Mouse (Mus musculus) MN1 (cell line): ENCODE data around the gene Nsg1.

Experiments
- DNase-seq: peaks from one replicate; pipeline ENCODE4 v3.0.0-alpha.2; 2016; ENCODE audit warnings: low spot score

Gene Nsg1

DNA sequence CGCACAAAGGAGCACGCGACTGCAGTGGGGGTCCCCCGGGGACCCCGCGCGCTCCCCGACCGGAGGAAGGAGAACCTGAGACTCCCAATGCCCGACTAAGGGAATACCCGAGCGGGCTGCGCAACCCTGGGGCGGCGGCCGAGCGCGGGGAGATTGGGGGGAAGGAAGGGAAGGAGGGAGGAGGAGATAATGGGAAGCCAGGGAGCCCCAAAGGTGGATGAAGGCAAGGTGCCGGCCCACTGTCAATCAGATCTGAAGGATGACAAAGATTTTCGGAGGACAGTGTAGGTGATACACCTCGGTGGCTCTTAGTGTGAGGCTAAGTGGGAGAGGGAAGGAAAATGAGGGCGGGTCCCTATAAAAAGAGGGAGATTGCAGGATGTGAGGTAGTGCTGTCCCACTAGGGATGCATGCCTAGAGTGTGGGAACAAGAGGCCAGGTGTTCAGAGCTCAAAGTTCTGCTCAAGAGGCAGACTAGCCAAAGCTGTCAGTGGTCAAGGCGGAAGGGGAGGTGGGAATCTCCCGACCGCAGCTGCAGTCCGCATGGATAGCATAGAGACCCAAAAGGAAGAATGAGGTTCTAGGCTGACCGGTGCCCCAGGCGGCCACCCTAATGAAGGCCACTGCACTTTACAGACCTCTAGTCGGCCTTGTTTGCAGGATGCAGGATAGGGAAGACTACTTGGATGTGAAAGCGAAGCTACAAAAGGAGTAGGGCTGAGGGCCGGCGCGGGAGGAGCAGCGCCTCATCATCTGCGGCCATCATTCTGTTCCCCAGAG, at the start of gene Nsg1:
TSS of gene Nsg1 (minus strand) at position 274 of the 780 bp plus-strand sequence.
- no peak for DNase-seq

- DNase-seq, result no peak
Observed at GRCm38 (mm10) chr5:38208985-38209384, 49.3 kb upstream of the Nsg1 start.

DNA sequence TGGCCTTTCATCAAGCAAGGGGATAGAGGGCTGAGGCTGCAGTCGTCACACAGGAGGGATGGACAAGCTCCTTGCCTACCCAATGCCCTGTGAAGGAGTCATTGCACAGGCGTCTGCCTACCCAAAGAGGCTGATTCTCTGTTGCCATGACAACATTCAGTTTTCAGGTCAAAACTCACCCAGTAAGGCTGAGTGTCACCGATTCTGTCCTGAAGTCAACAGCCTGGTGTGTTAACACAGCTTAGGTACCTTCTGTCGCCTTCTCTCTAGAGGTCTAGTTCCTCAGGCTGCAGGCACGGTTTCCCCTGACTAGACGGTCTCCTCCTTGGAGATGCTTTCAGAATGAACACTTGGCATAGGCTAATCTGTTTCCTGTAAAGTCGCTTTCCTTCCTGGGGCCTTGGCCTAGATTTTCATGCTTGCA, 45.6 kb upstream of the Nsg1 start:
- no peak for DNase-seq

DNA sequence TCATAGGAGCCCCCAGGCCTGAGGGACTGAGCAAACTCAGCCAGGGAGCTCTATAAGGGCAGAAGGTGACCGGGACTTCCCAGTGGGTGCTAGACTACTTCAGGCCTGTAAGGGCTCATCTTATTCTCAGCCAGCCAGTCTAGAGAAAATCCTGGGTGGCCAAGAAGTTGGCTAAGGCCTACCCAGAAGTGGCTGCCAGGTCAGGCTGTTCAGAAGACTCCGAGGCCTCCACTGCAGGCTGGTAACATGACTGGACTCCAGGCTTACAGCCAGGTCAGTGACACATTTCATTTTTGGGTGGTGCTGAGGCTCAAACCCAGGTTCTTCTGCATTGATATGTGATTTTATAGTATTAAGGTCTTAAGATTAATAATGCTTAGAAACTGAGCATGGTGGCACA, 40.0 kb upstream of the Nsg1 start:
- DNase-seq, result no peak

DNA sequence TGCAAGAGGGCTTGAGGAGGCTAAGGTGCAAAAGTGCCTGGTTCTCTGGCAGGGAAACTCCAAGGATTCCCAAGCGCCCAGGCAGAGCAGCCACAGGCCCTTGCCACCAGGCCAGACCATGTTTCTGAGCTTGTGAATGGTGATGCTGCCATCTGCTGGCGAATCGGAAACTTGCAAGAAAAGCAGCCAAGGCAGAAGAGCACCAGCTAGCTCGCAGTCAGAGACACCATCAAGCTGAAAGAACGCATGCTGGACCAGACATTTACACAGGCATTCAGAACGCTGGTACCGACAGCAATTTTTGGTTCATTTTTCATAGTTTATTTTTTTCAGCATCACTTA, 37.7 kb upstream of the Nsg1 start:
- peak; percentile 89 for DNase-seq

GRCm38 (mm10) chr5:38196821-38197481, 37.2 kb upstream of the Nsg1 start:
- peak; percentile 91 for DNase-seq

GRCm38 (mm10) chr5:38195941-38196340, 36.2 kb upstream of the Nsg1 start:
- DNase-seq, result no peak

- DNase-seq, result no peak
Observed at GRCm38 (mm10) chr5:38194946-38195345, 35.2 kb upstream of the Nsg1 start.

DNA sequence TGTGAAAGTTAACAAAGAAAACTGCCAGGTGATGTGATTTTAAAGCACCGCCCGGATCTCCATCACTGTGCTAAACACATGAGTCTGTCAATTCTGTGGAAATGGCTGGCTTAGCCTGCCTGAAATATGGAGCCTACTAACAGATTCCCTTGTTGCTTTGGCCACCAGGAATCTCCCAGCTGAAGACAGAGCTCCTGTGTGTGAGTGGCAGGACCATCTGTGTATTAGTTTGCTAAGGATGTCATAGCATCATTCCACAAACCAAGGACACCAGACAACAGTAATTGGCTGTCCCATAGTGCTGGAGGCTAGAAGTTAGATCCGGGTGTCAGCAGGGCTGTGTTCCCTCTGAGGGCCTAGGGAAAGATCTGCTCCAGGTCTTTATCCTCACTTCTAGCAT, 31.2 kb upstream of the Nsg1 start:
- DNase-seq, result no peak

GRCm38 (mm10) chr5:38187006-38187405, 27.3 kb upstream of the Nsg1 start:
- no peak for DNase-seq

- no peak for DNase-seq
Observed at GRCm38 (mm10) chr5:38184688-38185285, 25.1 kb upstream of the Nsg1 start.

DNA sequence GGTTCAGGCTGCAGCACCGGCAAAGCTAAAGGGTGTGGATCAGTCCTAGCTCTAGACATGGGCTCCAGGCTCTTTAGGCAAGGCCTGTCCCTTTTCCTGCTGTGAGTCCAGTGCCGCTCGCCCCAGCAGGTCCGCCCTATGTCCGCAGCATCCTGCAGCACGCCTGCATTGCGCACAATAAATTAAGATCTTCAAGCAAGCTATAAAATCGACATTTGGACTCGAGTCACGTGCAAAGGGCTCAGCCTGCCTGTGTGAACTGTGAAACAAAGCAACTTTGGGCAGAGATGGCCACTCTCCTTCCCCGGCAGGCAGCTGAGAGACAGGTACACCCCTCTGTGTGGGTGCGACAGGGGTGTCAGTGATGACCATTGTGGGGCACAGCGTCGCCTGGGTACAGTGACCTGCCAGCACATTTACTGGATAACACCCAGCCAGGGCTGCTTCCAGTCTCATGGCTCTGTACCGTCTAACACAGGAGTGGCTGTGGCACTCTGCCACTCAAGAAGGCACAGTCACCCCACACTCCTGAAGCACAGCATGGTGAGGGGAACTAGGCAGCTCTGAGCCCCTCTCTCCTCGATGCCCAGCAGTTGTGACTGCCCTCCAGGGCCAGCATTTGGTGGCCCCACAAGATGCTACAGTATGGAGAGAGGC, 14.7 kb upstream of the Nsg1 start:
- no peak for DNase-seq

DNA sequence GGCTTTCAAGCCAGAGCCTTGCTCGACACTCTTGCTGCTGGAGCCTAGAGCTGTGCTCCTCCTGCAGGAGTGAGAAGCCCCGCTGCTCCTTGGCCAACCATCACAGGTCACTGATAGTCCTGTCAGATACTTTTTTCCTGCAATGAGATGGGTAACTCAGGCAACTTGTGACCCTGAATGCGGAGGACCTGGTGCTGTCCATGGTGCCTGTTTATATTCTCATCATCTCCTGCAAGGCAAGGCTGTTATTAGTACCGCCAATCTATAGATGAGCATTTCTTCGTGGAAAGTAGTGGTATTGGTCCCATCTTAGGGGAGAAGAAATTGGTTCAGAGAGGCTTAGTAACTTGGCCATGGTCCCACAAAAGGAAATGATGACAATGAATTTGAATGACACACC, 14.1 kb upstream of the Nsg1 start:
- no peak for DNase-seq

DNA sequence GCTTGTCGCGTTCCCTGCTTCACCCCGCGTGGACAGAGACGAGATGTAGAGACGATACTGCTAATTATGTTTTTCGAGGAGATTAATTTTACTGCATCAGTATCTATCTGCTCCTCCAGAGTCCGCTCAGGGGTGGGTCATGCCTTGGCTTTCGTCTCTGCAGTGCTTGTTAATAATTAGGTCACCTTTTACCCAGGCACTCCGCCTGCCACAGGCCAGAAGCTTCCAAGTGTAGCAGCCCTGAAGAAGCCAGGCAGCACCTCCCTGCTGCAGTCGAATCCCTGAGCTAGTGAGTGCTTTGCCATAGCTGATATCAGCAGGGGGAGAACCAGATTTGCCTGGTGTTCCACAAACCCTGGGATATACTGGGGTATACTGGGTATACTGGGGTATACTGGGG, 8.8 kb upstream of the Nsg1 start:
- peak; percentile 6 for DNase-seq

DNA sequence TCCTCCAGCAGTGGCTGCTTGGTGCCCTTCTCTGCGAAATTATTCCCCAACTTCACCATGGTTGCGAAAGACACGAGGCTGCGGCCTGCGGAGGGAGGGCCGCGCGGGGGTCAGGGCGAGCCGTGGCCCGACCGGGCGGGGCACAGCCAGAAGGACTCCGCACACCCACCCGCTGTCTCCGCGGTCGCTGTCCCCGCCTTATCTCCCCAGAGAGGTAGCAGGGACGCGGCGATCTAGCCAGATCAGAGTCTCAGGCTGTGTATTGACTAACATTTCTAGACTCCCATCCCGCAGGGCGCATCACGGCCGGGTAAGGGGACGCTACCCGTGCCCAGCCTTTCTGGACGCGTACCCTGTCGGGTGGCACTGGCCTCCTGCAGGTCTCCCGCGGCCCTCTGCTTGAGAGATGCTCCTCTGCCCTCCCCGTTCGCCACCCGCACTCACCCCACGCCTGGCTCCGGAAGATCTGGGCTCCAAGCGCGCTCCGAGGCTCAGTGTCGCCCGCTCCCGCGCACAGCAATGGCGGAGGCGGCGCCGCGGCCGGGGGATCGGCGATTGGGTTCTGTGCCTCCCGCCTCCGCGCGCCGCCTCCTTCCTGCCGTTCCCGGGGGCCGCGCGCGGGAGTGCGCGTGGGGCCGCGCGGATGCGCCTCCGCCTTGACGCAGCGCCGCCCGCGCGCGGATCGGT, 617 bp downstream of the Nsg1 start:
- DNase-seq, result no peak

DNA sequence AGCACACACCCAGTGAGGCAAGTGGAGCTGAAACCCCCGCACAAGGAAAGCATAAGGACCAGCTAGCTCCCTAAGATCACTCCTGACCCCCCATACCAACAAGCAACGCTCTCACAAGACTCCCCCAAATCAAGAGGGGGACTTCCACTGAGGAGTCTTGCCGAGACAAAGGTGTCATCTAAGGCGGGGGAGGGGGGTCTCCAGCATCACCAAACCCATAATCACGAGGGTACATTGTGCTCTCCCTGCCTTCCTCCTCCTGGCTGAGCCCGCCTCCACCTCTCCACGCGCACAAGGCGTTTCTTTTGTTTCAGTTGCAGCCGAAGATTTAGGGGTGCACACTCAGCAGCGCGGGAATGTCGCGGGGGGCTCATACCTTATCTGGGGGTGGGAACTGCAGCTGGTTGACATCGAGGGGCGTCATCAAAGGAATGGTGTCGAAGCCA, 1.2 kb downstream of the Nsg1 start:
- no peak for DNase-seq

GRCm38 (mm10) chr5:38157481-38158020, 2.2 kb downstream of the Nsg1 start:
- DNase-seq, result no peak

- DNase-seq, result no peak
Observed at GRCm38 (mm10) chr5:38153636-38154035, 6.1 kb downstream of the Nsg1 start.

DNA sequence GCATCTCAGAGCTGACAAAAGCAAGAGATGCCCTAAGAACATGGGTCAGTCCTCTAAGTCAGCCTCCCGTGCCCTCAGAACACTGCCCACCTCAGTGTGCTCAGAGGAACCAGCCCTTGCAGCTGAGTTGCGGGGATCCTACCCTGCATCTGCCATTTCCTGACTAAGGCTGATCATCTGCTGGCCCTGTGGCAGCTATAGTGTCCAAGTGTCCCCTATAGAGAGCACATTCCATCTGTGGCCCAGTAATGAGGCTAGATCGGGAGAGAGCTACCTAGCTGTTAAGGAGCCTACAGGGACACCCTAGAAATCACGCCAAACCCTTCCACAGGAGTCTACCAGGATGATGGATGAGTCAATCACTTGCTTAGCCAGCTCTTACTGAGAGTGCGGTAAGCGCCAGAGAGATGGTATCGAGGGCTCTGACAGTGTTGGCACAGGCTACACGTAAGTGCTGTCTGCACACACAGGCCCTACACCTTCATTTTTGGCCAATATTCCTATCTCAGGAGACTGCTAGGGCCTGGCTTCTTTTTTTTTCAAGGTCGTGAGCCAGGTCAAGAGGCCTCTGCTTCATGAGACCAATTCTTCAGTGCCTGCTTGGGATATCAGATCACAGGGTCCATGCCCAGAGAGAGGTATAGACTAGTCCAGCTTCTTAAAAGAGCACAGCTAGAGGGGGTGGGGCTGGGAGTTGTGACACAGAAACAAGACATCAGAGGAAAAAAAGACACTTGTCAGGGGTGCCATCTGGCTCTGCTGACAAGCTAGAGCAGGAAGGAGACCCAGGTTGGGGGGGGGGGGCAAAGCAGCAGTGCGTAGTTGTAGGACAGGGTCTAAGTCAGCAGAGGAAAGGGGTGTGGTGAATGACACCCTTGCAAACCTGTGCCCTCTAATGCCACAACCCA, 7.3 kb downstream of the Nsg1 start:
- no peak for DNase-seq

- peak; percentile 14 for DNase-seq
Observed at GRCm38 (mm10) chr5:38151264-38151663, 8.4 kb downstream of the Nsg1 start.

- no peak for DNase-seq
Observed at GRCm38 (mm10) chr5:38146524-38146923, 13.2 kb downstream of the Nsg1 start.
